Mouse (Mus musculus): ENCODE results near the gene Nrn1l.

DNA sequence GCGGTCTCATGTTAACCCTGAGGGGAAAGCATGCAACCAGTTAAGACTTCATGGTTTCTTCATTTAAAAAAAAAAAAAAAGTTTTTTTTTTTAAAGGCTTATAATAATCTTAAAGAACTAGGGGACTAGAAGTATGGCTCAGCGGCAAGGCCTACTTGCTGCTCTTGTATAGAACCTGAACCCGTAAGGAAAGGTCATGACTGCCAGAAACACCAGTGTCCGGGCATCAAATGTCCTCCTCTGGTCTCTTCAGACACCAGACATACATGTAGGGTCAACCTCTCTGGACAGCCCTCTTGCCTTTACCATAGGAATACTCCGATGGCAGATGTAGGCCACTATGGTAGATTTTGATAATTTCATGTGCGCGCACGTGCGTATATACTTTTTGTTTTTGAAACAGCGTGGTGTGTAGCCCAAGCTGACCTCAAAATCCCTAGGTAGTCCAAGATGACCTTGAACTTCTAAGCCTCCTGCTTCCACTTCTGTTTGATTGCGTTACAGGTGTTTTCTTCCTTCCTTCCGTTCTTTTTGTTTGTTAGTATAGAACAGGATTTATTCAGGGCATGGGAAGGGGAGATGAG lies 41.1 kb upstream of the Nrn1l start:
- TF ChIP-seq CTCF (IDR thresholded peaks at IDR 0.05; ENCODE audit: insufficient read depth, low read depth, low read length) (no peak), POLR2A (IDR thresholded peaks at IDR 0.05; ENCODE audit: insufficient read depth, low read depth, low read length) (no peak)

Measured in olfactory bulb, adult 2 months (tissue).